Mouse (Mus musculus) heart, adult 2 months (tissue): Measurements from ENCODE around the gene Taar7b.

Experiments used
- CTCF ChIP-seq: fragments of 200-600 bp; IDR thresholded peaks from 2 replicates; pipeline ENCODE4 v1.8.1; 2022; ENCODE audit warnings: antibody characterized with exemption, mild to moderate bottlenecking, moderate library complexity
- POLR2A ChIP-seq: fragments of 200-500 bp; IDR thresholded peaks from 2 replicates; pipeline ENCODE4 v1.6.1; 2011; ENCODE audit warnings: mild to moderate bottlenecking, low read depth, low read length, control low read depth; ENCODE audit not compliant: insufficient read depth

GRCm38 (mm10) chr10:23970656-23971165 lies 29.0 kb upstream of the Taar7b start, which contains the start of gene Taar5:
- no peak for TF ChIP-seq CTCF
- TF ChIP-seq POLR2A, result no peak
